Mouse (Mus musculus): ENCODE data around the gene Mast4.

Gene Mast4

DNA sequence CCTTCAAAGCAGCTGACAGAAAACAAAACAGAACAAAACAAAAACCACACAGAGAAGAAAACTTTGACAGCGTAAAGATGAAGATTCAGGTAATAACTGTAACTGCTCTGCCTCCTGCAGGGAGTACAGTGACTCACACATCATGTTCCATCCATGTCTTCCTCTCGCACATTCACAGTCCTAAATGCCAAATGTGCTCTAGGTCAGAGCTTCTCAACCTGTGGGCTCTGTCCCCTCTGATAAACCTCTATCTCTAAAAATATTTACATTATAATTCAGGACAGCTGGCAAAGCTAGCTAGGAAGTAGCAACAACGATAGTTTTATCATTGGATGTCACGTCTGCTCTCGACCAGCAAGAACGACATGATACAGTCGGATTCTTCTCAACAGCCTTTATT, 517.6 kb downstream of the Mast4 start:
- in situ Hi-C loops (cut with MboI, MseI): no loop called here

- in situ Hi-C loops (cut with MboI, MseI): no loop called here
These were observed 519.1 kb downstream of the Mast4 start for GRCm38 (mm10) chr13:102815158-102815557.

DNA sequence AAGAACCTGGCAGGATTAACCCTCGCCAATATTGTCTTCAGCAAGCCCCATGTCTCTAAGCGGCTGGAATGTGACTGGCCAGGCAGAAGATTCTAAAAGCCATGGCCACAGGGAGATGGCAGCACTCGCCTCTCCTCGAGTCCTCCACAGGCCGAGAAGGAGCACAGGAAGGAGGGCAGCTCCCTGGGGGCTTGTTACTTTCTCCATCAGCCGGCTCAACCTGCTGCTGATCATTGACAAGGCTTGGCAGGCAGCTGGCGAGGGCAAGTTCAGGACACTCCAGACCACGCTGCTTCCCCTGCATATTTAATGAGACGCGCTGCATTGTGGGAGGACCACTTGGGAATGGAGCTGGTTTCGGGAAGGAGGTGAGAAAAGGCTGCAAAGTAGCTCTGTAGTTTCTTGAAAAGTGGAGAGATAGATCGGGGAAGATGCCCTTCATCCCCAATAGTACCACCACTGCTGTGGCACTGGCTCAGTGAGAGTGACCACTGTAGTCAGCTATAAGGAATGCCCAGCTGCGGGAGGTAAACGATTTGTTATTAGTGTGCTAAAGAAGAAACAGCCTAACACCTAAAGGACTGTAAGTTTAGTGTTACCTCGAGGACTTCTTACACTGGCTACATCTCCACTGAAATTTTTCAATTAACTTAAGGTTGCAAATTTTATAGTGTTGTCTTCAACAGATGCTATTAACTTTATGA, 523.0 kb downstream of the Mast4 start:
- in situ Hi-C loops (cut with MboI, MseI): no loop called here

DNA sequence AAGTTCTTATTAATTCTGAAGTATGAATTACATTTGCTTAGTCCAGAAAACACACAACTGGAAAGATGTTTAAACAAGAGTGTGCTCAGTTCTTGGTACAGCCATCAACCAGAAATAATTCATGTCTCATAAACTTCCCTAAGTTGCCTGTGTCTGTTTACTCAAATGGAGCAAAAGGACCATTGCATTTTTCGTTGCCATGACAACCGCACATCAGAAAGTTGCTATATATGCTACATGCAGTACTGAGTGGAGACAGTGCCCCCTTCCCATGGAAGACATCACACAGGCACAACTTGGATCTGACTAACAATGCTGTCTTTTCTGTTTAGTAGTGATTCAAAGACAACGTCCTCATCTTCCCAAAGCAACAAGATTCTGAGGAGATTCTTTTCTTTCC, 527.6 kb downstream of the Mast4 start:
- in situ Hi-C loops (cut with MboI, MseI): no loop called here

GRCm38 (mm10) chr13:102805190-102805589, 529.1 kb downstream of the Mast4 start:
- in situ Hi-C loops (cut with MboI, MseI): no loop called here

GRCm38 (mm10) chr13:102803206-102803605, 531.1 kb downstream of the Mast4 start:
- in situ Hi-C loops (cut with MboI, MseI): no loop called here

GRCm38 (mm10) chr13:102792157-102792556, 542.1 kb downstream of the Mast4 start:
- in situ Hi-C loops (cut with MboI, MseI): no loop called here

DNA sequence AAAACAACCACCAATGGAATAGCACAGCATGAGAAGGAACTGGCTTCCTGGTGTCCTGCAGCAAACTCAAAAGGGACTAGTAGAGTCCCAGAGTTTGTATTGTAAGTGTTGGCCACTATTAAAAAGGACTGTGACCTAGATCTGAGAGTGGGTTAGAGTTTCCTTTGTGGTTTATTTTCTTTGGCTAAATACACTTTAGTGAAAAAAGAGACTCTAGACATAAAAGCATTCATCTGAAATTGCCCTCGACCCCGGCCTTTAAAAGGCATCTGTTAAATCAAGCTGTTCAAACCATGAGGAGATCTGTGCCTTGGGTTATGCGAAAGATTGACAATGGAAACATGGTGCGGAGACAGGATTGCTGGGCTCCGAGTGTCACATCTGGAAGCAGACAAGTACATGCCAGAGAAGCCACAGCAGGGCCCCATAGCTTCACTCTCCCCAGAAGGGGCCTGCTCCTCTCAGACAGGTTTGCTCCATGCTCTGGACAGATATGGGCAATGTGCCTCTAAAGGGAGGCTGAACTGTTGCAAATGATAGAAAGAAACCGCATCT, 543.6 kb downstream of the Mast4 start:
- in situ Hi-C loops (cut with MboI, MseI): no loop called here

- in situ Hi-C loops (cut with MboI, MseI): no loop called here
These were observed 547.5 kb downstream of the Mast4 start for GRCm38 (mm10) chr13:102786666-102787230.

- in situ Hi-C loops (cut with MboI, MseI): no loop called here
These were observed 550.6 kb downstream of the Mast4 start for GRCm38 (mm10) chr13:102783531-102784310.

DNA sequence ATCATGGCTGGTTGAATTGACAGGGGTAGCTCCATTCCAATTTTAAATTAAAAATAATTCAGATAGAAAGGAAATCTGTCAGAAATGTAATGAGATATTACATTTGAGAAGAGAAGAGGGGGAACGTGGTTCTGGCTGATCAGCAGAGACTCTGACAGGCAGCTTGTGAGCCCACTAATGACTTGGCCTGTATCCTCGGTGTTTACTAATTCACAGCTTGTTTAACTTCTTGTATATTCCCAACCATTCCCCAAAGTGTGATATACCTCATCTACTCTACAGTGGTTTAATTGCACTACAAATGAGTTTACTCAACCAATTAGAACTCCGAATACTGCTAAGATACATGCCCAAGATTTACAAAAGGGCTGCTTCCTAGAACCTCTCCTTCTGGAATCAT, 555.0 kb downstream of the Mast4 start:
- in situ Hi-C loops (cut with MboI, MseI): no loop called here

DNA sequence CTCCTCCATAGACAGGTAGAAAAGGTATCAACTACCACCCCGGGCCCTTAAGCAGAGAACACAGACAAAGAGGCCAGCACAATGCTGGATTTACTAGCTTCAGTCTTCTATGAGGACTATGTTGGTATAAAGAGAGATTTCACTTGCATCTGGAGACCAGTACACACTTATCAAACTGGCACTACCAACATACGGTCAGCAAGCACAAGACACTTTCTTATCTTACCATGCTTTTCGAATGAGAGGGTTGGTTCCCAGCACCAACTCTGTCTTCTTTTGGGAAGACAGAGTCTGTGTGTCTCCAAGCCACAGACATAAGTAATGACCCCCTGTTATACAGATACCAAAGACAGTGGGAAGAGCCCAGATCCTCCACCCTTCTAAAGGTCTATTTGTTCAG, 555.4 kb downstream of the Mast4 start:
- in situ Hi-C loops (cut with MboI, MseI): no loop called here

DNA sequence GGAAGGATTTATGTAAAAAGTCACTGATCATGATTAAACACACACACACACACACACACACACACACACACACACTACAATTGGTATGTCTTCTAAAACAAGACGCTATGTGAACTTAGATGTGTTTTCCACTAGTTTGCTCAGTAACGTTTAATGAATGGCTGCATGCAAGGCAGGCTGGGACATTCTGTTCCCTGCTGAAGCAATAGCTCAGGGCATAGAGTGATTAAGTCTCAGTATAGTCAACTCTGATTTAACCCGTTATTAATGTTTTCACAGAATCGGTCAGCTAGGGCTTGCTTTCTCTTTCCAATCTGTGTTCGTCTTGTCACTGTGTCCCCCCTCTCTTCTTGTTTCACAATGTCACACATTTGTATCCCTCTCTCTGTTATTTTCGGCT, 558.8 kb downstream of the Mast4 start:
- in situ Hi-C loops (cut with MboI, MseI): no loop called here

- in situ Hi-C loops (cut with MboI, MseI): no loop called here
These were observed 559.5 kb downstream of the Mast4 start for GRCm38 (mm10) chr13:102774786-102775201.

DNA sequence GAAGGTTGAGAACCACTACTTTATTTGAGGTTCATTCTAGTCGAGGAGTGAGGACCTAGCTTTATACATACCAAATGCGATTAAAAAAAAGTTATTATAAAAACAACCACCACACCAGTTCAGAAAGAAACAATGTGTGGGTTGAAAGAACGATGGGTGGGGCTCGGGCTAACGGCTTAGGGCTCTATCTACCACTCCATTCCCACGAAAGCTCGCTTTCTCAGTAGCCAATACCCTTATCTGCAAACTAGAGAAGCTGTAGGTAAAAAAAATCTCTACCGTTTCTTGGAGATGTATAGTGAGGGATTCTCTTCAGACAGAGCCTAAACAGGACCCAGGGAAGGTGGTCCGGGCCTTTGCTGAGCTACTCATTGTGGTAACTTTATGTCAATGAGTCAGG, 561.1 kb downstream of the Mast4 start:
- in situ Hi-C loops (cut with MboI, MseI): no loop called here

DNA sequence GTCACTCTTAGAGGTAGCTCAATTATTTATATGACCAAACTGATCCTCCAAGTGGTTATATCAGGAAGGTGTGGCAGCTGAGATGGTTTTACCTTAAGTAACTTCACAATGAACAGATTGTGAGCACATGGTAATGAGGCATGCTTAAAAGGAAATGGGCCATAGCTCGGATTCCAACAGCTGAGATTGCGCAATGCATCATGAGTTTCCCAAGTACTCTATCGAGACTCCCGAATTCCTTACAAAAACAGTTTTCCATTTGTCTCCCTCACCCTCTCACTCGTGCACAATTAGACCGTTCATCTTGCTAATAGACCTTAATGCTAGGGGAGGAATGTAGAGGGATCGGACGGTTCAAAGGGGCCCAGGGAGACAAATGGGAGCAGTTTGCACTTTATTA, 564.1 kb downstream of the Mast4 start:
- in situ Hi-C loops (cut with MboI, MseI): no loop called here

GRCm38 (mm10) chr13:102768512-102768911, 565.8 kb downstream of the Mast4 start:
- in situ Hi-C loops (cut with MboI, MseI): no loop called here

DNA sequence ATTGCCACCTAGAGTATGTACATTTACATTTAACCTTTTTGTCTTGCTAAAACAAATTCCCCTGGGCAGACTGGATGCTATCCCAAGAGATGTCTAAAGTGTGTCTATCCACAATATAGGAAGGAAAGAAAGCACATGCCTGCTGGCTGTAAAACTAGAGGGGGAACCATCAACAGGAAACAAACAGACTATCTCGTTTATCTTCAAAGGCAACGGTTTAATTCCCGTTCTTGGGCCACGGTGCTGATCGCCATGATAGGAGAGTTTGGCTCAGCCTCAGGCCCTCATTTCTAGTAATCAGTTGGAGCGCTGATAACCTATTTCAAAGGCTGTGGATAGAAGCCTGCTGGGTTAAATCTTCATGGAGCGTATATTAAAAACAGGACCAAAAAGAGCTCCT, 567.2 kb downstream of the Mast4 start:
- in situ Hi-C loops (cut with MboI, MseI): no loop called here

GRCm38 (mm10) chr13:102765216-102765615, 569.1 kb downstream of the Mast4 start:
- in situ Hi-C loops (cut with MboI, MseI): no loop called here

- in situ Hi-C loops (cut with MboI, MseI): no loop called here
These were observed 570.1 kb downstream of the Mast4 start for GRCm38 (mm10) chr13:102764218-102764617.

DNA sequence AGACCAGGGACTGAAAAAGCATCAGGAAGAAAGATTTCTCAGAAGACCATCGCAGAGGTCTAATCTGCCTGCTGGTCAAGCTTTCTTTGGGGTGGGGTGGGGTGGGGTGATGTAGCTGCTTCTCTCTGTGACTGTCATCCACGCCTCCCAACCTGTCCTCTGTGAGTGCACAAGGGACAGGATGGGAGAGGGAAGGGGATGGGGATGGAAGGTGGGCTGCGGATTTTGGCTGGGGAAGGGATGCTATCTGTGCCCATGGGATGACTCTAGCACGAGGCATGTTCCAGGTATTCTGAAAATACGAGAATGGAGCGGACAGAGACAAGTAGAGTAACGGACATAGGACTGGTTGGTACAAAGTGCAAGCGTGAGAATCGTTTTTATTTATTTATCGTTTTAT, 572.1 kb downstream of the Mast4 start:
- in situ Hi-C loops (cut with MboI, MseI): no loop called here

GRCm38 (mm10) chr13:102761410-102761809, 572.9 kb downstream of the Mast4 start:
- in situ Hi-C loops (cut with MboI, MseI): no loop called here

GRCm38 (mm10) chr13:102758021-102758420, 576.3 kb downstream of the Mast4 start:
- in situ Hi-C loops (cut with MboI, MseI): no loop called here

All from T-helper 1 cell (primary cell).